Mouse (Mus musculus) olfactory bulb, adult 2 months (tissue): ENCODE measurements around the gene D1Ertd622e.

Source experiments
- CTCF ChIP-seq: fragments of 200-500 bp; IDR thresholded peaks from 2 replicates; pipeline ENCODE4 v1.5.1; 2012; ENCODE audit warnings: low read depth, mild to moderate bottlenecking, low read length, moderate library complexity; ENCODE audit not compliant: insufficient read depth
- POLR2A ChIP-seq: fragments of 200-500 bp; IDR thresholded peaks from 2 replicates; pipeline ENCODE4 v1.6.1; 2012; ENCODE audit warnings: mild to moderate bottlenecking, low read depth, low read length, moderate library complexity; ENCODE audit not compliant: insufficient read depth

- TF ChIP-seq POLR2A (no peak), CTCF (no peak)
Observed at GRCm38 (mm10) chr1:97634104-97634503, 27.8 kb downstream of the D1Ertd622e start.
